Mouse (Mus musculus) intestine, embryonic 15.5 days (tissue): Measurements from ENCODE around the gene Slc35g2. TPM values are rescaled to one million over a fixed set of nuclear protein-coding genes. Genes with fewer than 3 reads are reported as not detected.

Experiments
- ATAC-seq: fragments of 200-750 bp; cut with Nextera tagmentation; 2 replicates; pipeline ENCODE4 v1.8.0; 2017; ENCODE audit warnings: moderate TSS enrichment, moderate library complexity
- H3K27ac ChIP-seq: fragments of 300-500 bp; sonication (generic); 2 replicates; pipeline ENCODE4 v1.5.1; 2015; ENCODE audit warnings: mild to moderate bottlenecking, inconsistent platforms
- H3K27me3 ChIP-seq: fragments of 300-500 bp; sonication (generic); replicated peaks from 2 replicates; pipeline ENCODE4 v1.6.1; 2015; ENCODE audit warnings: inconsistent platforms
- H3K36me3 ChIP-seq: fragments of 300-500 bp; sonication (generic); 2 replicates; pipeline ENCODE4 v1.6.1; 2015; ENCODE audit warnings: inconsistent platforms
- H3K4me1 ChIP-seq: fragments of 300-500 bp; sonication (generic); replicated peaks from 2 replicates; pipeline ENCODE4 v1.6.1; 2015; ENCODE audit warnings: inconsistent platforms
- H3K4me2 ChIP-seq: fragments of 300-500 bp; sonication (generic); replicated peaks from 2 replicates; pipeline ENCODE4 v1.6.1; 2015; ENCODE audit warnings: mild to moderate bottlenecking, inconsistent platforms
- H3K4me3 ChIP-seq: fragments of 300-500 bp; sonication (generic); replicated peaks from 2 replicates; pipeline ENCODE4 v1.5.1; 2015; ENCODE audit warnings: inconsistent platforms
- H3K9ac ChIP-seq: fragments of 300-500 bp; sonication (generic); 2 replicates; pipeline ENCODE4 v1.6.1; 2015; ENCODE audit warnings: inconsistent platforms
- H3K9me3 ChIP-seq: fragments of 300-500 bp; sonication (generic); 2 replicates; pipeline ENCODE4 v1.6.1; 2016; ENCODE audit warnings: inconsistent platforms
- WGBS: fragments of 180-500 bp; shearing (Covaris S2); methylation state at CpG from one replicate; pipeline ENCODE4 v1.1.7; 2015; 5-methylcytosine and 5-hydroxymethylcytosine counted together
- polyA plus RNA-seq: library from polyadenylated mRNA; unstranded; fragments of >200 nt; fragmentation: Nextera tagmentation; extraction: Ambion mirVana; gene quantifications from 2 replicates; pipeline ENCODE4 v1.2.1, GENCODE M21; 2015

Gene Slc35g2
- polyA plus RNA-seq, 1 experiment from 2014 or later = 4.8 TPM

- 90% methylated on average over 2 of the region's 2 CpGs for WGBS
- Histone ChIP-seq H3K9me3 (no peaks in the 10 kb centered on the region), H3K9ac (no peak overlapping the region)
These were observed 22.6 kb downstream of the Slc35g2 start for GRCm38 (mm10) chr9:100548313-100548712.

GRCm38 (mm10) chr9:100546594-100546910 lies 24.3 kb downstream of the Slc35g2 start:
- Histone ChIP-seq H3K9me3 (no peaks in the 10 kb centered on the region), H3K27ac (peak overlapping the region; percentile 77), H3K36me3 (no peaks in the 10 kb centered on the region), H3K9ac (peak overlapping the region; percentile 51), H3K4me2 (peak overlapping the region; percentile 77), H3K4me1 (peaks cover 4% of the 10 kb centered on the region; the same call in 1 of the 2 replicates), H3K4me3 (peak overlapping the region; percentile 92), H3K27me3 (no peaks in the 10 kb centered on the region)
- ATAC-seq = peak; percentile 64
- WGBS = 4% methylated on average over 9 of the region's 9 CpGs

More at GRCm38 (mm10) chr9:100548313-100548712, 22.6 kb downstream of the Slc35g2 start:
- no peak overlapping the region for H3K4me2 ChIP-seq
- H3K4me1 ChIP-seq = peaks cover 4% of the 10 kb centered on the region; the same call in 1 of the 2 replicates
- no peaks in the 10 kb centered on the region for H3K27me3 ChIP-seq
- no peaks in the 10 kb centered on the region for H3K36me3 ChIP-seq
- no peak overlapping the region for H3K27ac ChIP-seq
- H3K4me3 ChIP-seq = no peak overlapping the region
- ATAC-seq = no peak

- H3K36me3 ChIP-seq = no peaks in the 10 kb centered on the region
- H3K27me3 ChIP-seq = no peaks in the 10 kb centered on the region
- peak within 1 kb of the TSS; percentile 92 for H3K4me3 ChIP-seq
- under 1% methylated on average over 86 of the region's 93 CpGs for WGBS
- peak within 1 kb of the TSS; percentile 90 for H3K9ac ChIP-seq
- H3K27ac ChIP-seq = peak within 1 kb of the TSS; percentile 89
- H3K4me2 ChIP-seq = peak within 1 kb of the TSS; percentile 77
- H3K4me1 ChIP-seq = peaks cover 4% of the 10 kb centered on the region; the same call in 1 of the 2 replicates
- ATAC-seq = peak; percentile 100
- no peaks in the 10 kb centered on the region for H3K9me3 ChIP-seq
These were observed 24.9 kb downstream of the Slc35g2 start, which contains the start of gene Nck1 for GRCm38 (mm10) chr9:100545715-100546593. TSS of gene Nck1 (minus strand) at chr9:100546134.

GRCm38 (mm10) chr9:100544948-100545714 lies 25.8 kb downstream of the Slc35g2 start:
- H3K36me3 ChIP-seq = no peaks in the 10 kb centered on the region
- H3K27ac ChIP-seq = peak overlapping the region; percentile 89
- 1% methylated on average over 38 of the region's 38 CpGs for WGBS
- H3K9me3 ChIP-seq = no peaks in the 10 kb centered on the region
- H3K27me3 ChIP-seq = no peaks in the 10 kb centered on the region
- peak overlapping the region; percentile 92 for H3K4me3 ChIP-seq
- no peak; the same call in 1 of the 2 replicates for ATAC-seq
- peak overlapping the region; percentile 68 for H3K4me2 ChIP-seq
- peaks cover 4% of the 10 kb centered on the region; the same call in 1 of the 2 replicates for H3K4me1 ChIP-seq
- peak overlapping the region; percentile 90 for H3K9ac ChIP-seq

- WGBS = 88% methylated on average over 2 of the region's 2 CpGs
- Histone ChIP-seq H3K4me1 (no peaks in the 10 kb centered on the region), H3K4me2 (no peak overlapping the region), H3K27me3 (no peaks in the 10 kb centered on the region), H3K9ac (no peak overlapping the region), H3K9me3 (no peaks in the 10 kb centered on the region), H3K27ac (no peak overlapping the region), H3K36me3 (no peaks in the 10 kb centered on the region), H3K4me3 (no peak overlapping the region)
- ATAC-seq = no peak
These were observed 35.1 kb downstream of the Slc35g2 start for GRCm38 (mm10) chr9:100535618-100536262.

- Histone ChIP-seq H3K9me3 (no peaks in the 10 kb centered on the region), H3K4me3 (no peak overlapping the region), H3K27me3 (no peaks in the 10 kb centered on the region), H3K27ac (no peak overlapping the region), H3K4me1 (no peaks in the 10 kb centered on the region), H3K4me2 (no peak overlapping the region), H3K9ac (no peak overlapping the region), H3K36me3 (no peaks in the 10 kb centered on the region)
- ATAC-seq = no peak
- WGBS = 94% methylated on average over 3 of the region's 3 CpGs
These were observed 36.2 kb downstream of the Slc35g2 start for GRCm38 (mm10) chr9:100534686-100535085.

- H3K9me3 ChIP-seq = 0 out of 2 replicates have a peak, but pooled peaks cover 7% of the 10 kb centered on the region
- no peak overlapping the region for H3K9ac ChIP-seq
- no peak for ATAC-seq
- H3K27me3 ChIP-seq = no peaks in the 10 kb centered on the region
- 0 out of 2 replicates have a peak, but pooled peaks cover 3% of the 10 kb centered on the region for H3K36me3 ChIP-seq
- H3K4me2 ChIP-seq = no peak overlapping the region
- WGBS = 60% methylated on average over 3 of the region's 3 CpGs
- H3K4me1 ChIP-seq = no peaks in the 10 kb centered on the region
- no peak overlapping the region for H3K4me3 ChIP-seq
- H3K27ac ChIP-seq = no peak overlapping the region
These were observed 37.9 kb downstream of the Slc35g2 start for GRCm38 (mm10) chr9:100532847-100533505.

- H3K27me3 ChIP-seq = no peaks in the 10 kb centered on the region
- no peak overlapping the region for H3K4me3 ChIP-seq
- H3K36me3 ChIP-seq = 0 out of 2 replicates have a peak, but pooled peaks cover 3% of the 10 kb centered on the region
- no peak overlapping the region for H3K9ac ChIP-seq
- no peak for ATAC-seq
- no peaks in the 10 kb centered on the region for H3K4me1 ChIP-seq
- H3K4me2 ChIP-seq = no peak overlapping the region
- H3K27ac ChIP-seq = no peak overlapping the region
- 66% methylated on average over 1 of the region's 1 CpGs for WGBS
- 0 out of 2 replicates have a peak, but pooled peaks cover 7% of the 10 kb centered on the region for H3K9me3 ChIP-seq
These were observed 39.6 kb downstream of the Slc35g2 start for GRCm38 (mm10) chr9:100531296-100531695.

GRCm38 (mm10) chr9:100525225-100525624 lies 45.7 kb downstream of the Slc35g2 start:
- ATAC-seq = no peak
- no peaks in the 10 kb centered on the region for H3K4me1 ChIP-seq
- no peak overlapping the region for H3K9ac ChIP-seq
- H3K4me2 ChIP-seq = no peak overlapping the region
- H3K27ac ChIP-seq = no peak overlapping the region
- H3K36me3 ChIP-seq = 0 out of 2 replicates have a peak, but pooled peaks cover 3% of the 10 kb centered on the region
- H3K27me3 ChIP-seq = no peaks in the 10 kb centered on the region
- 84% methylated on average over 2 of the region's 2 CpGs for WGBS
- 0 out of 2 replicates have a peak, but pooled peaks cover 7% of the 10 kb centered on the region for H3K9me3 ChIP-seq
- no peak overlapping the region for H3K4me3 ChIP-seq

GRCm38 (mm10) chr9:100522029-100522428 lies 48.9 kb downstream of the Slc35g2 start:
- no peaks in the 10 kb centered on the region for H3K27me3 ChIP-seq
- 78% methylated on average over 2 of the region's 2 CpGs for WGBS
- no peak overlapping the region for H3K9ac ChIP-seq
- H3K36me3 ChIP-seq = no peaks in the 10 kb centered on the region
- no peaks in the 10 kb centered on the region for H3K9me3 ChIP-seq
- ATAC-seq = no peak
- no peak overlapping the region for H3K4me2 ChIP-seq
- H3K27ac ChIP-seq = no peak overlapping the region
- no peaks in the 10 kb centered on the region for H3K4me1 ChIP-seq
- H3K4me3 ChIP-seq = no peak overlapping the region

- Histone ChIP-seq H3K36me3 (no peaks in the 10 kb centered on the region), H3K4me2 (no peak overlapping the region), H3K9me3 (no peaks in the 10 kb centered on the region), H3K9ac (no peak overlapping the region), H3K4me1 (no peaks in the 10 kb centered on the region), H3K4me3 (no peak overlapping the region), H3K27me3 (no peaks in the 10 kb centered on the region), H3K27ac (no peak overlapping the region)
- WGBS = 6% methylated on average over 2 of the region's 2 CpGs
- ATAC-seq = peak; percentile 47; the same call in 1 of the 2 replicates
These were observed 50.3 kb downstream of the Slc35g2 start for GRCm38 (mm10) chr9:100520586-100520985.
